Mouse (Mus musculus): Measurements from ENCODE around the gene Atrip. TPM values are rescaled to one million over a fixed set of nuclear protein-coding genes. Genes with fewer than 3 reads are reported as not detected.

Gene Atrip
- 10 to 100 TPM; 27.3 to 31.7 TPM for total RNA-seq (2021)
- long read RNA-seq, experiment 1, transcript Atrip-201 (13 exons, 2,572 nt) = major isoform, 20 of 35 reads
- long read RNA-seq, experiment 1, partial matches to known transcripts = 7 of 35 reads
- long read RNA-seq, experiment 1, other reads (novel, unspliced or antisense) = 8 of 35 reads
- long read RNA-seq, experiment 2, full-length matches to known transcripts = 24 of 48 reads
- long read RNA-seq, experiment 2, partial matches to known transcripts = 6 of 48 reads
- long read RNA-seq, experiment 2, other reads (novel, unspliced or antisense) = 18 of 48 reads

- DNase-seq (ENCODE audit: low spot score in 2 of 2) = peak; percentile 92 to 96
Observed at GRCm38 (mm10) chr9:109073661-109074573, at the start of gene Atrip. TSS of gene Atrip (minus strand) at chr9:109074124.

- DNase-seq (ENCODE audit: low spot score in 2 of 2) = peak in 1 of 2 experiments; percentile 19
Observed at GRCm38 (mm10) chr9:109123266-109123665, 49.3 kb upstream of the Atrip start.

GRCm38 (mm10) chr9:109122553-109123085 lies 48.7 kb upstream of the Atrip start:
- DNase-seq (ENCODE audit: low spot score in 2 of 2) = peak in 1 of 2 experiments; percentile 52

GRCm38 (mm10) chr9:109120956-109121355 lies 47.0 kb upstream of the Atrip start:
- DNase-seq (ENCODE audit: low spot score in 2 of 2) = no peak

- no peak for DNase-seq (ENCODE audit: low spot score in 2 of 2)
Observed at GRCm38 (mm10) chr9:109119571-109119970, 45.6 kb upstream of the Atrip start.

GRCm38 (mm10) chr9:109118106-109118505 lies 44.2 kb upstream of the Atrip start:
- no peak for DNase-seq (ENCODE audit: low spot score in 2 of 2)

- DNase-seq (ENCODE audit: low spot score in 2 of 2) = no peak
Observed at GRCm38 (mm10) chr9:109116205-109116604, 42.3 kb upstream of the Atrip start.

GRCm38 (mm10) chr9:109114871-109115270 lies 40.9 kb upstream of the Atrip start:
- no peak for DNase-seq (ENCODE audit: low spot score in 2 of 2)

- DNase-seq (ENCODE audit: low spot score in 2 of 2) = no peak
Observed at GRCm38 (mm10) chr9:109114276-109114675, 40.4 kb upstream of the Atrip start.

- no peak for DNase-seq (ENCODE audit: low spot score in 2 of 2)
Observed at GRCm38 (mm10) chr9:109113331-109113730, 39.4 kb upstream of the Atrip start.

GRCm38 (mm10) chr9:109111591-109111990 lies 37.7 kb upstream of the Atrip start:
- no peak for DNase-seq (ENCODE audit: low spot score in 2 of 2)

- DNase-seq (ENCODE audit: low spot score in 2 of 2) = no peak
Observed at GRCm38 (mm10) chr9:109111101-109111500, 37.2 kb upstream of the Atrip start.

- no peak for DNase-seq (ENCODE audit: low spot score in 2 of 2)
Observed at GRCm38 (mm10) chr9:109110240-109110639, 36.3 kb upstream of the Atrip start.

- DNase-seq (ENCODE audit: low spot score in 2 of 2) = no peak
Observed at GRCm38 (mm10) chr9:109107341-109107740, 33.4 kb upstream of the Atrip start.

GRCm38 (mm10) chr9:109105648-109106047 lies 31.7 kb upstream of the Atrip start:
- no peak for DNase-seq (ENCODE audit: low spot score in 2 of 2)

GRCm38 (mm10) chr9:109105011-109105410 lies 31.1 kb upstream of the Atrip start:
- DNase-seq (ENCODE audit: low spot score in 2 of 2) = peak; percentile 45 to 54

- no peak for DNase-seq (ENCODE audit: low spot score in 2 of 2)
Observed at GRCm38 (mm10) chr9:109104083-109104482, 30.2 kb upstream of the Atrip start.

GRCm38 (mm10) chr9:109103250-109103649 lies 29.3 kb upstream of the Atrip start:
- no peak for DNase-seq (ENCODE audit: low spot score in 2 of 2)

- DNase-seq (ENCODE audit: low spot score in 2 of 2) = no peak
Observed at GRCm38 (mm10) chr9:109102541-109102940, 28.6 kb upstream of the Atrip start.

GRCm38 (mm10) chr9:109101933-109102445 lies 28.1 kb upstream of the Atrip start:
- DNase-seq (ENCODE audit: low spot score in 2 of 2) = no peak

GRCm38 (mm10) chr9:109100307-109100928 lies 26.5 kb upstream of the Atrip start:
- DNase-seq (ENCODE audit: low spot score in 2 of 2) = no peak
